Mouse (Mus musculus) myocyte (in vitro differentiated cells): ENCODE data around the gene 4931428F04Rik. TPM values are rescaled to one million over a fixed set of nuclear protein-coding genes. Genes with fewer than 3 reads are reported as not detected.

ENCODE experiments used
- H3K27me3 ChIP-seq: one replicate; pipeline ENCODE4 v1.6.1; 2011; ENCODE audit not compliant: control insufficient read depth, insufficient read depth, insufficient read length
- H3K36me3 ChIP-seq: one replicate; pipeline ENCODE4 v1.6.1; 2011; ENCODE audit not compliant: control insufficient read depth, insufficient read depth
- H3K4me2 ChIP-seq: one replicate; pipeline ENCODE4 v1.6.1; 2011; ENCODE audit warnings: low read depth, control low read depth
- H3K4me3 ChIP-seq: one replicate; pipeline ENCODE4 v1.5.1; 2011; ENCODE audit warnings: mild to moderate bottlenecking, control low read depth, moderate library complexity
- H3K79me2 ChIP-seq: one replicate; pipeline ENCODE4 v1.6.1; 2011; ENCODE audit not compliant: control insufficient read depth, insufficient read depth
- H3ac ChIP-seq: one replicate; pipeline ENCODE4 v1.6.1; 2011; ENCODE audit not compliant: control insufficient read depth, insufficient read length
- CEBPB ChIP-seq: IDR thresholded peaks from 2 replicates; pipeline ENCODE4 v1.6.1; 2011; ENCODE audit warnings: mild to moderate bottlenecking, moderate library complexity; ENCODE audit not compliant: poor library complexity, insufficient read depth, severe bottlenecking
- E2F4 ChIP-seq: IDR thresholded peaks from one replicate; pipeline ENCODE4 v1.6.1; 2011; ENCODE audit warnings: mild to moderate bottlenecking, control low read depth, moderate library complexity; ENCODE audit not compliant: insufficient read depth
- MAX ChIP-seq: IDR thresholded peaks from one replicate; pipeline ENCODE4 v1.6.1; 2011; ENCODE audit warnings: low read depth, mild to moderate bottlenecking, control low read depth
- MYOD1 ChIP-seq, 3 experiments: IDR thresholded peaks; one replicate each; pipeline ENCODE4 v1.6.1; 2011; ENCODE audit warnings: control low read depth in 2 of 3, low read depth in 2 of 3, mild to moderate bottlenecking in 2 of 3, moderate library complexity in 1 of 3; ENCODE audit not compliant: insufficient read length in 2 of 3, control insufficient read depth in 1 of 3
- MYOG ChIP-seq, 3 experiments: IDR thresholded peaks; one replicate each; pipeline ENCODE4 v1.6.1; 2011; ENCODE audit warnings: control low read depth in 2 of 3, low read depth in 2 of 3, mild to moderate bottlenecking in 2 of 3; ENCODE audit not compliant: insufficient read length in 2 of 3, control insufficient read depth in 1 of 3, insufficient read depth in 1 of 3
- POLR2A ChIP-seq: IDR thresholded peaks from one replicate; pipeline ENCODE4 v1.6.1; 2011; ENCODE audit warnings: low read depth, mild to moderate bottlenecking, control low read depth, moderate library complexity; ENCODE audit not compliant: insufficient read length
- POLR2AphosphoS2 ChIP-seq: IDR thresholded peaks from one replicate; pipeline ENCODE4 v1.6.1; 2011; ENCODE audit warnings: low read depth, control low read depth; ENCODE audit not compliant: insufficient read length
- REST ChIP-seq: IDR thresholded peaks from one replicate; pipeline ENCODE4 v1.6.1; 2011; ENCODE audit warnings: mild to moderate bottlenecking, control low read depth, moderate library complexity; ENCODE audit not compliant: insufficient read depth, insufficient read length
- SRF ChIP-seq: IDR thresholded peaks from one replicate; pipeline ENCODE4 v1.6.1; 2011; ENCODE audit warnings: low read depth; ENCODE audit not compliant: control insufficient read depth, insufficient read length
- TCF12 ChIP-seq: IDR thresholded peaks from one replicate; pipeline ENCODE4 v1.6.1; 2011; ENCODE audit warnings: mild to moderate bottlenecking, control low read depth; ENCODE audit not compliant: poor library complexity, insufficient read depth, severe bottlenecking
- TCF3 ChIP-seq: IDR thresholded peaks from one replicate; pipeline ENCODE4 v1.6.1; 2011; ENCODE audit warnings: low read depth, control low read depth; ENCODE audit not compliant: insufficient read length
- USF1 ChIP-seq: IDR thresholded peaks from one replicate; pipeline ENCODE4 v1.6.1; 2011; ENCODE audit warnings: low read depth, mild to moderate bottlenecking, control low read depth, moderate library complexity
- polyA plus RNA-seq: library from polyadenylated mRNA; unstranded; fragments of >200 nt; fragmentation: generic; extraction: Trizol; gene quantifications from one replicate; pipeline ENCODE4 v1.2.1, GENCODE M21; 2012; ENCODE audit warnings: missing spikeins

4931428F04Rik gene
- polyA plus RNA-seq, 1 experiment = 6.2 TPM

GRCm38 (mm10) chr8:105303396-105303795, 13.7 kb upstream of the 4931428F04Rik start:
- Histone ChIP-seq H3ac (no peak overlapping the region), H3K4me3 (no peak overlapping the region), H3K4me2 (no peak overlapping the region), H3K36me3 (peaks cover 48% of the 10 kb centered on the region), H3K27me3 (no peaks in the 10 kb centered on the region), H3K79me2 (peaks cover 20% of the 10 kb centered on the region)
- no peak for TF ChIP-seq POLR2A
- TF ChIP-seq E2F4 = no peak
- no peak for TF ChIP-seq TCF12
- no peak for TF ChIP-seq TCF3
- no peak for TF ChIP-seq USF1
- no peak for TF ChIP-seq CEBPB
- TF ChIP-seq POLR2AphosphoS2 = no peak
- no peak for TF ChIP-seq SRF
- no peak for TF ChIP-seq MYOD1 (IDR thresholded peaks at IDR 0.05; ENCODE audit: control insufficient read depth in 1 of 3, insufficient read length in 2 of 3, low read depth in 2 of 3)
- TF ChIP-seq MYOG (IDR thresholded peaks at IDR 0.05; ENCODE audit: control insufficient read depth in 1 of 3, insufficient read depth in 1 of 3, insufficient read length in 2 of 3, low read depth in 2 of 3) = no peak
- no peak for TF ChIP-seq REST
- TF ChIP-seq MAX = no peak

DNA sequence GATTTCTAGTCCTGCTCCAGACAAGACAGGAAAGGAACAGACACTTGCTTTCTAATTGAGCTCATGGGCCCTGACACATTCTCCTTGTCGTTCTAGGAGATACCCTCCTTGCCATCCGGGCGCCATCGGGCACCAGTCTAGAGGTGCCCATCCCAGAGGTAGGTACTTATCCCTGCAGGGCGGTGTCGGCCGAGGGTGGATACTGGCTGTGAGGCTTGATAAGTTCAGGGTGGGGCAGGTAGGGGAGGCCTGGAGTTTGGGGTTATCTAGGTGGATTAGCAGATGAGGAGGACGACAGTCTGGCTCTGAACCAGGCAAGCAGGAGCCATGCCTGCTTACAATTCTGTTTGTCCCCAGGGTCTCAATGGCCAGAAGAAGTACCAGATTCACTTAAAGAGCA, 10.3 kb upstream of the 4931428F04Rik start:
- Histone ChIP-seq H3ac (no peak overlapping the region), H3K36me3 (peaks cover 48% of the 10 kb centered on the region), H3K27me3 (no peaks in the 10 kb centered on the region), H3K79me2 (peaks cover 32% of the 10 kb centered on the region), H3K4me2 (peak overlapping the region; percentile 82), H3K4me3 (peak overlapping the region; percentile 93)
- TF ChIP-seq POLR2AphosphoS2 (no peak), REST (no peak), MAX (no peak), CEBPB (no peak), SRF (no peak), TCF3 (no peak)

DNA sequence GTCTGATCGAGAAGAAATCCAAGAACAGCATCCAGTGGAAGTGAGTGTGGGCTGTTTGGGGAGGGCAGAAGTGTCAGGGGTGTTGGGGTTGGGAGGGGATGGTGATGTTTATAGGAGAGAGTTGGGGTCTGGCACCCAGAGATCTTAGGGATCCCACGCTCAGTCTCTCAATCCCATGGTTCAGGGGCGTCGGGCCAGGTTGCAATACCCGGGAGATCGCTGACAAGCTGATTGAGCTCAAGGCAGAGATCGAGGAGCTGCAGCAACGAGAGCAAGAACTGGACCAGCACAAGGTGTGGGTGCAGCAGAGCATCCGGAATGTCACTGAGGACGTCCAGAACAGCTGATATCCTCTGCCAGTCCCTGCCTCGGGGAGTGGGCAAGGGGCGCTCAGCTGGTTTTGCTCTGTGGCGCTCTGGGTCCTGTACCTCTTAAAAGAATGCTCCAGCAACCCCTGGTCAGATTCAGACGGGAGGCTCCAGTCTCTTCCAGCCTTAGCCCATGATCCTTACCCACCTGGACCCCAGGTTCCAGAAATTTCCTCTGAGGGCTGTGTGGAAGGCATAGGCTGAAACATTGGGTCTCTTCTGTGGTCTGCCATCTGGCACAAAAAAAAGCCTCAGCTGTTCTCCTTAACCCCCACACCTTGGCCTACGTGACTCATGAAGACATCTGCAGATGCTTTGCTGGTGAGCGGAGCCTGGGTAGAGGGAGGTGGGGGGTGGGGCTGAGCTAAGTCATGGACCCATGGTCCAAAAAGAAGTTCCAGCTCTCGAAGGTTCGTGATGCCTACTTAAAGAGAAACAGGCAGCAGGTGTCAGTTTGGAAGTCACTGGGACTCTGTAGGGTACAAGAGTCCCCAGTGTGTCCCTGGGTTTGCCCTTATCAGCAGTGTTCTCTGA, 8.9 kb upstream of the 4931428F04Rik start:
- Histone ChIP-seq H3K27me3 (no peaks in the 10 kb centered on the region), H3K36me3 (peaks cover 42% of the 10 kb centered on the region), H3K4me3 (peak overlapping the region; percentile 93), H3K4me2 (peak overlapping the region; percentile 82), H3ac (peak overlapping the region; percentile 57), H3K79me2 (peaks cover 32% of the 10 kb centered on the region)
- TF ChIP-seq POLR2AphosphoS2 (peak; percentile 33), REST (no peak), MYOG (IDR thresholded peaks at IDR 0.05; ENCODE audit: control insufficient read depth in 1 of 3, insufficient read depth in 1 of 3, insufficient read length in 2 of 3, low read depth in 2 of 3) (peak; percentile 64 to 92 (median 69)), TCF3 (no peak), MAX (no peak), POLR2A (peak; percentile 33), TCF12 (peak; percentile 96), MYOD1 (IDR thresholded peaks at IDR 0.05; ENCODE audit: control insufficient read depth in 1 of 3, insufficient read length in 2 of 3, low read depth in 2 of 3) (peak in 2 of 3 experiments; percentile 71 to 82)

GRCm38 (mm10) chr8:105297511-105298192, 8.0 kb upstream of the 4931428F04Rik start, which contains the start of gene E2f4:
Gene E2f4 (plus strand): TSS chr8:105297663.
- peak within 1 kb of the TSS; percentile 57 for H3ac ChIP-seq
- peaks cover 35% of the 10 kb centered on the region for H3K36me3 ChIP-seq
- peak in 1 of 3 experiments; percentile 28 for TF ChIP-seq MYOD1 (IDR thresholded peaks at IDR 0.05; ENCODE audit: control insufficient read depth in 1 of 3, insufficient read length in 2 of 3, low read depth in 2 of 3)
- TF ChIP-seq POLR2AphosphoS2 = peak; percentile 66
- TF ChIP-seq POLR2A = peak; percentile 80
- TF ChIP-seq TCF3 = no peak
- TF ChIP-seq USF1 = no peak
- no peak for TF ChIP-seq TCF12
- peak in 1 of 3 experiments; percentile 3 for TF ChIP-seq MYOG (IDR thresholded peaks at IDR 0.05; ENCODE audit: control insufficient read depth in 1 of 3, insufficient read depth in 1 of 3, insufficient read length in 2 of 3, low read depth in 2 of 3)
- H3K79me2 ChIP-seq = peaks cover 32% of the 10 kb centered on the region
- H3K27me3 ChIP-seq = no peaks in the 10 kb centered on the region
- peak within 1 kb of the TSS; percentile 95 for H3K4me2 ChIP-seq
- peak within 1 kb of the TSS; percentile 93 for H3K4me3 ChIP-seq
